Mouse (Mus musculus): ENCODE results near the gene Cnnm1. TPM values are rescaled to one million over a fixed set of nuclear protein-coding genes. Genes with fewer than 3 reads are reported as not detected.

Cnnm1 gene
- polyA plus RNA-seq, 1 experiment from 2014 or later = 0.05 TPM

- ATAC-seq (replicated peaks; ENCODE audit: insufficient number of reproducible peaks, insufficient read depth, low FRiP score, low read depth) = no peak
- WGBS = 79% methylated on average over 14 of the region's 14 CpGs
- no peak overlapping the region for H3K9ac ChIP-seq
- H3K4me2 ChIP-seq = no peak overlapping the region
- H3K9me3 ChIP-seq (replicated peaks) = no peaks in the 10 kb centered on the region
- H3K4me3 ChIP-seq = no peak overlapping the region
- H3K27ac ChIP-seq = no peak overlapping the region
- H3K27me3 ChIP-seq = no peaks in the 10 kb centered on the region
- H3K36me3 ChIP-seq = no peaks in the 10 kb centered on the region
- no peaks in the 10 kb centered on the region for H3K4me1 ChIP-seq (replicated peaks)
These were observed 25.5 kb downstream of the Cnnm1 start for GRCm38 (mm10) chr19:43465601-43466255.

DNA sequence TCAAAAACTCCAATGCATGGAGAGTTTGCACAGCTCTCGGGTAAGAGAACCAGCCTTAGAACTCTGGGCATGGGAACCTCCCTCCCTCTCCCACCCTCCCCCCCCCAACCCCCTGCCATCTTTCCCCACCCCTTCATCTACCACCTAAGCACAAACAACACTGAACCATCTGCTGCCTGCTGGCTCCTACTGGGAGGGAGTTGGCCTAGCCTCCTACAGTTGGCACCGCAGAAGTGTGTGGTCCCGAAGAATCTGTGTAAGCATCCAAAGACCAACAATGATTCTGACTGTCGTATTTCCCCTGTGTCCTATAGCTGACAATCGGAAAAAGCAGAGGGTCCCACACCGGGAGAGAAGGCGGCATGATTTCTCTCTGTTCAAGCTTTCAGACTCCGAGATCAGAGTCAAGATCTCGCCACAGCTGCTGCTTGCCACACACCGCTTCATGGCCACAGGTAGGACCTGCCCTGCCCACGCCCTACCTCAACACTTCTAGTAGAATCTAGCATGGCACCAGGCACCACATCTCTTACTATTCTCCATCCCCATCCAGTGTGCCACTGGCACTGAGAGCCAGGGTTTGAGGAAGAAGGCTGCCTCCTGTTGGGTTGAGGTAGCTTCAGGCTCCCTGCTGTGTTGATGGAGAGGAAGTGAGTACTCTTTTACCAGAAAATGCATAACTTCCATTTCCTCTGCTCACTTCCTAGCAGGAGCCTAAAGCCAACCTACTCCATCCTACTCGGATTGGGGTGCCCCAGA lies 27.9 kb downstream of the Cnnm1 start:
- no peaks in the 10 kb centered on the region for H3K4me1 ChIP-seq (replicated peaks)
- no peaks in the 10 kb centered on the region for H3K36me3 ChIP-seq
- H3K4me3 ChIP-seq = no peak overlapping the region
- WGBS = 71% methylated on average over 12 of the region's 12 CpGs
- no peaks in the 10 kb centered on the region for H3K27me3 ChIP-seq
- no peaks in the 10 kb centered on the region for H3K9me3 ChIP-seq (replicated peaks)
- H3K27ac ChIP-seq = no peak overlapping the region
- no peak for ATAC-seq (replicated peaks; ENCODE audit: insufficient number of reproducible peaks, insufficient read depth, low FRiP score, low read depth)
- H3K9ac ChIP-seq = no peak overlapping the region
- H3K4me2 ChIP-seq = no peak overlapping the region

DNA sequence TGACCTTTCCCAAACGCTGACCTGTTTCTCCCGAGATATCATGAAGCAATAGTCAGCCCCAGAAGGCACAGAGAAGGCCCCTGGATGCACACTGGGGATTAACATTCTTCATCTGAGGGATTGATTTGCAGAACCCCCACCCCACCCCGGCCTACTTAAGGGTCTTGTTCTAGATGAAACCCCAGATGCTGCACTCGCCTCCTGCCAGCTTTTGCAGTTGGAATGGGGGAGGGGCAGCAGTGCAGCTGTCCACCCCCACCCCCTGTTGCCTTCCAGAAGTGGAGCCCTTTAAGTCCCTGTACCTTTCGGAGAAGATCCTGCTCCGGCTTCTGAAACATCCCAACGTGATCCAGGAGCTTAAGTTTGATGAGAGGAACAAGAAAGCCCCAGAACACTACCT lies 29.1 kb downstream of the Cnnm1 start:
- Histone ChIP-seq H3K27ac (no peak overlapping the region), H3K36me3 (no peaks in the 10 kb centered on the region), H3K4me1 (replicated peaks) (no peaks in the 10 kb centered on the region), H3K9ac (no peak overlapping the region), H3K9me3 (replicated peaks) (no peaks in the 10 kb centered on the region), H3K27me3 (no peaks in the 10 kb centered on the region), H3K4me2 (no peak overlapping the region), H3K4me3 (no peak overlapping the region)
- WGBS = 67% methylated on average over 7 of the region's 7 CpGs
- ATAC-seq (replicated peaks; ENCODE audit: insufficient number of reproducible peaks, insufficient read depth, low FRiP score, low read depth) = no peak

DNA sequence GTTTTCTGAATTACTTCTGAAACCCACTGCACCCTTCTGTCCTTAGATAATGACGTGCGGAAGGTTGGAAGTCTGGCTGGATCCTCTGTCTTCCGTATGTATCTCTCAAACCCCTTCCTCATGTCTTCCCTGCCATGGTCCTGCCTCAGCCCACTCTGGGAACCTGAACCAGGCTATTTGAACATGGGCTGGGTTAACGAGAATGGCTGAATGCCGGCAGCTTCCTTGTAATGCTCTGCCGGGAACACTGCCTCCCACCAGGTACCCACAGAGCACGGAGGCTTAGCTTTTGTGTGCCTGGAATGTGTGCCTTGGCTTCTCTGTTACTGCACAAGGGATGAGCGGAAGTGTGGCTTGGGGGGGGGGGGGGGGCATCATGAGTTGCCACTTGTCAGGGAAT lies 32.1 kb downstream of the Cnnm1 start:
- H3K27me3 ChIP-seq = no peaks in the 10 kb centered on the region
- no peak overlapping the region for H3K27ac ChIP-seq
- no peak overlapping the region for H3K4me2 ChIP-seq
- ATAC-seq (replicated peaks; ENCODE audit: insufficient number of reproducible peaks, insufficient read depth, low FRiP score, low read depth) = no peak
- WGBS = 81% methylated on average over 8 of the region's 8 CpGs
- no peaks in the 10 kb centered on the region for H3K36me3 ChIP-seq
- H3K9ac ChIP-seq = no peak overlapping the region
- H3K4me1 ChIP-seq (replicated peaks) = peaks cover 12% of the 10 kb centered on the region
- H3K4me3 ChIP-seq = no peak overlapping the region
- no peaks in the 10 kb centered on the region for H3K9me3 ChIP-seq (replicated peaks)

DNA sequence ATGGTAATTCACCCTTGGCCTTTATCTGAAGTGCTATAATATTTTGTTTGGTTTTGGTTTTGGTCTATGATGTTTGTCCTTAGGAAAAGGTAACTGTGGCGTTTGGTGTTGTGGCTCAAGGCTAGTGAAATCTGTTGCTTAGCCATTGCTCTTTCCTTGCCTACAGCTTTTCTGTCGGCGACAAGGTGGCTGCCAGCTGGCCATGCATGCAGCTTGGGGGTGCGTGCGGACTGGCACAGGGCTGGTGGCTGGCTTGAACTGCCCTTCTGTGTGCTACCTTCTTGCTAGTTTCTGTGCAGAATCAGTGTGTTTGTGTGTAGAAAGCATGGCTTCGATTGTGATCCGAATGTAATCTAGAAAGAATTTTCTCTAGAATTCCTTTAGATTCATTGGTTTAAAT lies 32.5 kb downstream of the Cnnm1 start:
- no peaks in the 10 kb centered on the region for H3K36me3 ChIP-seq
- H3K4me1 ChIP-seq (replicated peaks) = peaks cover 12% of the 10 kb centered on the region
- no peaks in the 10 kb centered on the region for H3K27me3 ChIP-seq
- H3K9ac ChIP-seq = no peak overlapping the region
- H3K9me3 ChIP-seq (replicated peaks) = no peaks in the 10 kb centered on the region
- H3K4me3 ChIP-seq = no peak overlapping the region
- no peak for ATAC-seq (replicated peaks; ENCODE audit: insufficient number of reproducible peaks, insufficient read depth, low FRiP score, low read depth)
- WGBS = 78% methylated on average over 7 of the region's 7 CpGs
- no peak overlapping the region for H3K27ac ChIP-seq
- no peak overlapping the region for H3K4me2 ChIP-seq

- no peak overlapping the region for H3K4me3 ChIP-seq
- H3K9me3 ChIP-seq (replicated peaks) = no peaks in the 10 kb centered on the region
- ATAC-seq (replicated peaks; ENCODE audit: insufficient number of reproducible peaks, insufficient read depth, low FRiP score, low read depth) = no peak
- 43% methylated on average over 2 of the region's 2 CpGs for WGBS
- no peak overlapping the region for H3K27ac ChIP-seq
- no peak overlapping the region for H3K4me2 ChIP-seq
- H3K27me3 ChIP-seq = 0 out of 2 replicates have a peak, but pooled peaks cover 2% of the 10 kb centered on the region
- no peaks in the 10 kb centered on the region for H3K36me3 ChIP-seq
- H3K9ac ChIP-seq = no peak overlapping the region
- peaks cover 12% of the 10 kb centered on the region for H3K4me1 ChIP-seq (replicated peaks)
These were observed 35.4 kb downstream of the Cnnm1 start for GRCm38 (mm10) chr19:43475642-43476041.

DNA sequence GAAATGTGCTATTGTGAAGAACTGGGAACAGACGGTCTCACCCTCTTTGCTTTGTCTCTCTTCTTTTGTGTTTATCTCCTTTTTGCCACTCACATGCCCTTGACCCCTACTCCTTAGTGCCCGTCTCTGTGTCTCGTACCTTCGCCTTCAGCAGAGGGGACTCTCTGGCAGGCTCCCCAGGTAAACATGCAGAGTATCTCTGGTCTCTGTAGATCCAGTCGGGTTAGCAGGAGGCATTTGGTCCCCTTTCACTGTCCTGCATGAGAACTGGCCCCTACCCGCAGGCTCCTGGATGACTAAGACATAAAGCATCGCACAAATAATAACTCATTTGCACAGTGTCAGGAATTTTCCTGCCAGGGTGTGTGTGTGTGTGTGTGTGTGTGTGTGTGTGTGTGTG lies 35.8 kb downstream of the Cnnm1 start:
- Histone ChIP-seq H3K36me3 (no peaks in the 10 kb centered on the region), H3K9ac (no peak overlapping the region), H3K4me1 (replicated peaks) (peaks cover 12% of the 10 kb centered on the region), H3K27me3 (0 out of 2 replicates have a peak, but pooled peaks cover 2% of the 10 kb centered on the region), H3K4me3 (no peak overlapping the region), H3K9me3 (replicated peaks) (no peaks in the 10 kb centered on the region), H3K27ac (no peak overlapping the region), H3K4me2 (no peak overlapping the region)
- 40% methylated on average over 7 of the region's 7 CpGs for WGBS
- ATAC-seq (replicated peaks; ENCODE audit: insufficient number of reproducible peaks, insufficient read depth, low FRiP score, low read depth) = no peak

GRCm38 (mm10) chr19:43477436-43477835 lies 37.2 kb downstream of the Cnnm1 start:
- ATAC-seq (replicated peaks; ENCODE audit: insufficient number of reproducible peaks, insufficient read depth, low FRiP score, low read depth) = no peak
- H3K27me3 ChIP-seq = 0 out of 2 replicates have a peak, but pooled peaks cover 2% of the 10 kb centered on the region
- WGBS = 88% methylated on average over 5 of the region's 5 CpGs

GRCm38 (mm10) chr19:43478891-43479290 lies 38.7 kb downstream of the Cnnm1 start:
- Histone ChIP-seq H3K4me2 (no peak overlapping the region), H3K36me3 (no peaks in the 10 kb centered on the region), H3K9me3 (replicated peaks) (no peaks in the 10 kb centered on the region), H3K27ac (no peak overlapping the region), H3K4me1 (replicated peaks) (peaks cover 12% of the 10 kb centered on the region), H3K9ac (no peak overlapping the region), H3K4me3 (no peak overlapping the region), H3K27me3 (0 out of 2 replicates have a peak, but pooled peaks cover 2% of the 10 kb centered on the region)
- ATAC-seq (replicated peaks; ENCODE audit: insufficient number of reproducible peaks, insufficient read depth, low FRiP score, low read depth) = no peak
- 18% methylated on average over 5 of the region's 5 CpGs for WGBS

More at GRCm38 (mm10) chr19:43477436-43477835, 37.2 kb downstream of the Cnnm1 start:
- no peak overlapping the region for H3K4me2 ChIP-seq
- no peak overlapping the region for H3K9ac ChIP-seq
- no peak overlapping the region for H3K4me3 ChIP-seq
- no peak overlapping the region for H3K27ac ChIP-seq
- no peaks in the 10 kb centered on the region for H3K36me3 ChIP-seq
- H3K4me1 ChIP-seq (replicated peaks) = peaks cover 12% of the 10 kb centered on the region
- no peaks in the 10 kb centered on the region for H3K9me3 ChIP-seq (replicated peaks)

- no peak for ATAC-seq (replicated peaks; ENCODE audit: insufficient number of reproducible peaks, insufficient read depth, low FRiP score, low read depth)
- no peaks in the 10 kb centered on the region for H3K9me3 ChIP-seq (replicated peaks)
- 0 out of 2 replicates have a peak, but pooled peaks cover 2% of the 10 kb centered on the region for H3K27me3 ChIP-seq
- H3K27ac ChIP-seq = no peak overlapping the region
- peaks cover 12% of the 10 kb centered on the region for H3K4me1 ChIP-seq (replicated peaks)
- H3K9ac ChIP-seq = no peak overlapping the region
- H3K4me3 ChIP-seq = no peak overlapping the region
- H3K4me2 ChIP-seq = no peak overlapping the region
- 72% methylated on average over 5 of the region's 5 CpGs for WGBS
- H3K36me3 ChIP-seq = no peaks in the 10 kb centered on the region
These were observed 39.2 kb downstream of the Cnnm1 start for GRCm38 (mm10) chr19:43479431-43479830.

GRCm38 (mm10) chr19:43480512-43480911 lies 40.3 kb downstream of the Cnnm1 start:
- Histone ChIP-seq H3K36me3 (no peaks in the 10 kb centered on the region), H3K27me3 (0 out of 2 replicates have a peak, but pooled peaks cover 2% of the 10 kb centered on the region), H3K9ac (no peak overlapping the region), H3K27ac (no peak overlapping the region), H3K4me2 (no peak overlapping the region), H3K9me3 (replicated peaks) (no peaks in the 10 kb centered on the region), H3K4me1 (replicated peaks) (peaks cover 11% of the 10 kb centered on the region), H3K4me3 (no peak overlapping the region)
- 64% methylated on average over 9 of the region's 9 CpGs for WGBS
- no peak for ATAC-seq (replicated peaks; ENCODE audit: insufficient number of reproducible peaks, insufficient read depth, low FRiP score, low read depth)
